Mouse (Mus musculus) limb, embryonic 14.5 days (tissue): ENCODE data around the gene Usp54. TPM values are rescaled to one million over a fixed set of nuclear protein-coding genes. Genes with fewer than 3 reads are reported as not detected.

Experiments used
- ATAC-seq: fragments of 200-750 bp; cut with Nextera tagmentation; 2 replicates; pipeline ENCODE4 v1.8.0; 2017; ENCODE audit warnings: low read depth, moderate number of reproducible peaks, moderate TSS enrichment; ENCODE audit not compliant: low FRiP score
- DNase-seq: peaks from one replicate; pipeline ENCODE4 v3.0.0-alpha.2; 2015; ENCODE audit warnings: low spot score
- H3K27ac ChIP-seq: fragments of 300-500 bp; sonication (generic); replicated peaks from 2 replicates; pipeline ENCODE4 v1.5.1; 2014; ENCODE audit warnings: low read depth, mild to moderate bottlenecking, low read length, moderate library complexity, mixed read lengths
- H3K27me3 ChIP-seq: fragments of 300-500 bp; sonication (generic); 2 replicates; pipeline ENCODE4 v1.6.1; 2014; ENCODE audit warnings: low read length, mixed read lengths; ENCODE audit not compliant: control insufficient read depth, insufficient read depth
- H3K36me3 ChIP-seq: fragments of 300-500 bp; sonication (generic); 2 replicates; pipeline ENCODE4 v1.6.1; 2014; ENCODE audit warnings: mild to moderate bottlenecking, low read length, moderate library complexity, mixed read lengths; ENCODE audit not compliant: control insufficient read depth, insufficient read depth
- H3K4me1 ChIP-seq: fragments of 300-500 bp; sonication (generic); 2 replicates; pipeline ENCODE4 v1.6.1; 2014; ENCODE audit warnings: antibody characterized with exemption, low read length, mixed read lengths; ENCODE audit not compliant: control insufficient read depth, insufficient read depth
- H3K4me2 ChIP-seq: fragments of 300-500 bp; sonication (generic); replicated peaks from 2 replicates; pipeline ENCODE4 v1.6.1; 2014; ENCODE audit warnings: low read depth, mild to moderate bottlenecking, low read length, moderate library complexity; ENCODE audit not compliant: severe bottlenecking
- H3K4me3 ChIP-seq: fragments of 300-500 bp; sonication (generic); replicated peaks from 2 replicates; pipeline ENCODE4 v1.5.1; 2014; ENCODE audit warnings: low read length
- H3K9ac ChIP-seq: fragments of 300-500 bp; sonication (generic); 2 replicates; pipeline ENCODE4 v1.6.1; 2014; ENCODE audit warnings: mild to moderate bottlenecking, low read depth, low read length, moderate library complexity; ENCODE audit not compliant: severe bottlenecking
- H3K9me3 ChIP-seq: fragments of 300-500 bp; sonication (generic); 2 replicates; pipeline ENCODE4 v1.6.1; 2016; ENCODE audit warnings: low read length; ENCODE audit not compliant: control insufficient read depth
- POLR2A ChIP-seq: fragments of 200-500 bp; IDR thresholded peaks from 2 replicates; pipeline ENCODE4 v1.8.0; 2012; ENCODE audit warnings: inconsistent platforms, mild to moderate bottlenecking, moderate library complexity, borderline replicate concordance; ENCODE audit not compliant: insufficient read depth, insufficient read length; ENCODE audit errors: extremely low read depth
- WGBS: fragments of 180-500 bp; shearing (Covaris S2); extraction: QIAGEN DNeasy Blood & Tissue Kit; methylation state at CpG from one replicate; pipeline ENCODE4 v1.1.7; 2014; 5-methylcytosine and 5-hydroxymethylcytosine counted together
- polyA plus RNA-seq, 2 experiments: library from polyadenylated mRNA; depleted of rRNA in 1 of 2; stranded (reverse) in 1 of 2; unstranded in 1 of 2; fragments of >200 nt; fragmentation: Nextera tagmentation in 1 of 2; extraction: Ambion mirVana in 1 of 2; gene quantifications; 2 replicates each; pipeline versions ENCODE4 v1.2.1 to v1.2.3; 2012 to 2014

The Usp54 gene
- polyA plus RNA-seq, 2 experiments: 9.6 to 16.3 TPM

DNA sequence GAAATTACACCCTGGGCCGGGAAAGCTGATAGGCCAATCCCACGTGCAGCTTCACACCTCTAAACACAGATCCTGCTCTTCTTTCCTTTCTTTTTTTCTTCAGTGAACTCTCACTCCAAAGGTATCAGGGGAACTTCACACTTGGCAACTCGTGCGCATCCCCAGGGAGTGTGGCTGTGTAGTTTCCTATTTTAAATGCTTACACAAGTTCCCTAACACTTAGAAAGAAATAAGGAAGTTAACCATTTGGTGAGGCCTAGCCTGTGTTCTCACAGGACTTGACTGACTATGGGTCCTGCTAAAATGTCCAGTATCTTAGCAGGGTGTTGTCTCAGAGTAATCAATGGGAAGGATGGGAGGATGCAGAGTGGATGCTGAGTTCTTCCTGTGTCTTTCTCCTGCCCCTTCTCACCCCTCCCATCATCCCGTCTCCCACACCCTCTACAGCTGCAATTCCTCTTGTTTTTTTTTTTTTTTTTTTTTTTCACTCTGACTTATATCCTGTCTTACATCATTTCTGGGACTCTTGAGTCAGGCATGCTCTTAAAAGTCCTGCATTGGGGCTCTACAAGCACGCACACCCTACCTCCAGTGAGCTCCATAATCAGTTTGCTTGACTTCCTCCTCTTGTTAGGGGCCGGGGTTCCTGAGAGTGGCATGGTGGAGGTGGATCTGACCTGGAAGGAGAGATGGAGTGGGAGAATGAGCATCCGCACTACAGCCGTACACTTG, 14.0 kb upstream of the Usp54 start:
- WGBS: 71% methylated on average over 9 of the region's 9 CpGs
- H3K27ac ChIP-seq: no peak overlapping the region
- no peak overlapping the region for H3K9ac ChIP-seq
- DNase-seq: no peak
- H3K4me1 ChIP-seq: no peaks in the 10 kb centered on the region
- H3K9me3 ChIP-seq: no peaks in the 10 kb centered on the region
- ATAC-seq: no peak
- no peak for TF ChIP-seq POLR2A
- no peaks in the 10 kb centered on the region for H3K27me3 ChIP-seq
- no peak overlapping the region for H3K4me2 ChIP-seq
- no peaks in the 10 kb centered on the region for H3K36me3 ChIP-seq
- H3K4me3 ChIP-seq: no peak overlapping the region

DNA sequence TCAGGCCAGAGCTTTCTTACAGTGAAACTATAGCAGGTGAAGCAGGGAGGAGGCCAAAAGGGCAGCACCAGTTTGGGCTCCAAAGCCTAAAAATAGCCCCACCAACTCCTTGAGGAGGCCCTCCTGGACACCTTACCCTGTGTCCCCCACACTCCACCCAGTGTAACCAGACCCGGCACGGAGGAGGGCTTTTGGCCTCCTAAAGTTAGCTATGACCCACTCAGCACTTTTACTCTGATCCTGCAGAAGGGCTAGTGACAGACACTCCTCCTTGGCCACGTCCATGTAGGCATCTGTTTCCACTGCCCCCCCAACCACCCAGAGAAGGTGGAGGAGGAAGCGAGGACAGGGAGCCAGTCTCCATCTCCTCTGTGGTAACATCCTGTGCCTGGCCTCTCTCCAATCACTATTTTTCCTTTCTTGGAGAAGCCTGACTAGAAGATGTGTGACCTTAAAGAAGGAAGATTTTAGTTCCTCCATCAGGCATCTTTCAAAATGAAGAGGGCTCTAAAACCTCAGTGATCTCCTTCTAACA, 10.9 kb upstream of the Usp54 start:
- no peaks in the 10 kb centered on the region for H3K27me3 ChIP-seq
- no peak overlapping the region for H3K4me3 ChIP-seq
- no peak overlapping the region for H3K4me2 ChIP-seq
- no peaks in the 10 kb centered on the region for H3K9me3 ChIP-seq
- WGBS: 54% methylated on average over 4 of the region's 4 CpGs
- no peak for ATAC-seq
- TF ChIP-seq POLR2A: no peak
- H3K9ac ChIP-seq: no peak overlapping the region
- H3K27ac ChIP-seq: no peak overlapping the region
- no peak for DNase-seq
- H3K36me3 ChIP-seq: no peaks in the 10 kb centered on the region
- H3K4me1 ChIP-seq: no peaks in the 10 kb centered on the region

DNA sequence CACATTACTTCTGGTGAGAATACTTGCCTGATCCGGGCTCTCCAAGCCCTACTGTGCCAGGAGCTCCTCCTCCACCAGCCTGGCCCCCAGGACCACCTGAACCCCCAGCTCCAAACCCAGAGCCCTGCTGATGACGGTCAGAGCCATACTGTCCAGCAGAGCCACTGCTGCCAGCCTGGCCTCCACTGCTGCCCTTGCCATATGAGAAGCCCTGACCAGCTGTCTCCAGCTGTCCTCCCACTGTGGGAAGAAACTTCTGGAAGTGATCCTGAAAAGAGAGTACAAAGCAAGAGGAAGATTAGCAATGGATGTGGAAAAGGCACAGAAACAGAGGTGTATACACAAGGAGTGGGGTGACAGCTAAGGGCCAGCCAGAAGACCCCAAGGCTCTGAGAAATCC, 10.1 kb upstream of the Usp54 start:
- 74% methylated on average over 2 of the region's 2 CpGs for WGBS
- no peaks in the 10 kb centered on the region for H3K27me3 ChIP-seq
- no peak for TF ChIP-seq POLR2A
- no peak overlapping the region for H3K27ac ChIP-seq
- no peaks in the 10 kb centered on the region for H3K9me3 ChIP-seq
- ATAC-seq (no peak), DNase-seq (no peak)
- no peak overlapping the region for H3K4me2 ChIP-seq
- H3K9ac ChIP-seq: no peak overlapping the region
- H3K4me3 ChIP-seq: no peak overlapping the region
- no peaks in the 10 kb centered on the region for H3K36me3 ChIP-seq
- H3K4me1 ChIP-seq: no peaks in the 10 kb centered on the region

GRCm38 (mm10) chr14:20646381-20646780, 5.5 kb upstream of the Usp54 start:
- H3K4me1 ChIP-seq: peaks cover 9% of the 10 kb centered on the region; the same call in 1 of the 2 replicates
- H3K36me3 ChIP-seq: no peaks in the 10 kb centered on the region
- H3K4me2 ChIP-seq: no peak overlapping the region
- H3K4me3 ChIP-seq: no peak overlapping the region
- no peaks in the 10 kb centered on the region for H3K27me3 ChIP-seq
- ATAC-seq: no peak
- no peaks in the 10 kb centered on the region for H3K9me3 ChIP-seq
- H3K27ac ChIP-seq: no peak overlapping the region
- H3K9ac ChIP-seq: no peak overlapping the region
- TF ChIP-seq POLR2A: no peak
- no peak for DNase-seq

DNA sequence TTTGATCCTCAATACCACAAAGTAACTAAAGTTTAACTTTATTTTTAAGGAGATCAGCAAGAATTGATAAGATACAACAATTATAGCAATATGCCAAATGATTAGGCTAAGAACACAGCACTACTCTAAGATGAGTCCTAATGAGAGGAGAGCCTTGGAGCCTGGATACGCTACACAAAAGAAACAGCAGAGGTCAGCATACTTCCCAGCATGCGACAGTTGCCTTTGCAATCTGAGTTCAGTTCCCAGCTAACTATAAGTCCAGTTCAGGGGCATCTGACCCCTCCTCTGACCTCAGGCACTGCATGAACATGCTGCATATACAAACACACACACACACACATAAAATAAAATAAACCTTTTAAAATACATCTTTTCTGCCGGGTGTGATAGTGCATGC, 4.7 kb upstream of the Usp54 start:
- Histone ChIP-seq H3K4me3 (no peak overlapping the region), H3K27me3 (no peaks in the 10 kb centered on the region), H3K9ac (no peak overlapping the region), H3K4me1 (peaks cover 9% of the 10 kb centered on the region; the same call in 1 of the 2 replicates), H3K4me2 (no peak overlapping the region), H3K9me3 (no peaks in the 10 kb centered on the region), H3K36me3 (no peaks in the 10 kb centered on the region), H3K27ac (no peak overlapping the region)
- TF ChIP-seq POLR2A: no peak
- ATAC-seq (no peak), DNase-seq (no peak)
- 37% methylated on average over 3 of the region's 3 CpGs for WGBS
